Mouse (Mus musculus): ENCODE measurements around the gene Crip2. TPM values are rescaled to one million over a fixed set of nuclear protein-coding genes. Genes with fewer than 3 reads are reported as not detected.

Gene Crip2
- total RNA-seq, 1 experiment from 2014 or later, result 0.40 TPM

DNA sequence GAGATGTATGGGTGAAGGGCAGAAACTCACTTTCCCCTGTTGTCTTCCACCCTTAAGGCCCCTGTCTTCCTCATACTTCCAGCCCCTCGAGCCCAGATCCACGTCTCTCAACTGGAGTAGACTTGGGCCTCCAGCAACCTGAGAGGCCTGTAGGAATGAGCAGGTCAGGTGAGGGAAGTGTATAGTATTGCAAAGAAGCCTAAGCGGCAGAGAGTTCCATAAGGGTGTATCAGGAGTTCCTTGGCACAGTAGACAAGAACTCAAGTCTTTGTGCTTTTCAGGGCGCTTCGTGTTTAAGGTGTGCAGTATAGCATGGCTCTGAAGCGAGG, 14.7 kb downstream of the Crip2 start:
- ATAC-seq (replicated peaks in 1 of 2; ENCODE audit: insufficient read depth in 1 of 2, low FRiP score in 2 of 2, low TSS enrichment in 1 of 2, low read depth in 1 of 2, poor library complexity in 2 of 2, severe bottlenecking in 2 of 2), result no peak

DNA sequence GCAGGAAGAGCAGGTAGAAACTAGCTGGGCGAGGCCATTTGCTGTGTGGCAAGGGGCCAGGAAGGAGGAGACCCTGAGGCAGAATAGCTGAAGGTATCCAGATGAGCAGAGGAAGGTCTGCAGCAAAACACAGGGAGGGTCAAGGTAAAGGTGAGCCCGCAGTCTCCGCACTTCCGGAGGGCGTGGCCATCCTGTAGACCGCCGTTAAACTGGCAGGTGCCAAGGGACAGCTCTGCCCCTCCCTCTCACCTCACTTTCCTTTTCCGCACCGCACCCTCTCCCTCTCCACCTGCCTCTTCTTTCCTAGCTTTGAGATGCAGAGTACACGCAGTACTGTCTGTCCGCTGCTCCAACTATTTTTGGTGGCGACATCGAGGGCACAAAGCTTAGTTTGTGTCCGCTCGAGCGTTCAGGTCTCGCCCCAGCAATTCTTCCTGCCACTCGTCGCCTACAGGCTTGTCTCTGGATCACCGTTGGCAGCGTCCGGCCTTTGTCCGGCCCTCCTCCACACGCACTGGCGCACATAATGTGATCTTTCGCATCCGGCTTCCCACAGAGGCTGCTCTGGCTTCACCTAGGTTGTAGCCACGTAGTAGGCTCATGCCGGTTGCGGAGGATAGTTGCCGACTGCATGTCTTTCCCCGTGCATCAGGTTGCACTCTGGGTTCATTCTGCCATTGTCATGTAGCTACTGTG, 15.2 kb downstream of the Crip2 start:
- peak in 1 of 2 experiments; percentile 3; a peak in 1 of 4 replicates for ATAC-seq (replicated peaks in 1 of 2; ENCODE audit: insufficient read depth in 1 of 2, low FRiP score in 2 of 2, low TSS enrichment in 1 of 2, low read depth in 1 of 2, poor library complexity in 2 of 2, severe bottlenecking in 2 of 2)

DNA sequence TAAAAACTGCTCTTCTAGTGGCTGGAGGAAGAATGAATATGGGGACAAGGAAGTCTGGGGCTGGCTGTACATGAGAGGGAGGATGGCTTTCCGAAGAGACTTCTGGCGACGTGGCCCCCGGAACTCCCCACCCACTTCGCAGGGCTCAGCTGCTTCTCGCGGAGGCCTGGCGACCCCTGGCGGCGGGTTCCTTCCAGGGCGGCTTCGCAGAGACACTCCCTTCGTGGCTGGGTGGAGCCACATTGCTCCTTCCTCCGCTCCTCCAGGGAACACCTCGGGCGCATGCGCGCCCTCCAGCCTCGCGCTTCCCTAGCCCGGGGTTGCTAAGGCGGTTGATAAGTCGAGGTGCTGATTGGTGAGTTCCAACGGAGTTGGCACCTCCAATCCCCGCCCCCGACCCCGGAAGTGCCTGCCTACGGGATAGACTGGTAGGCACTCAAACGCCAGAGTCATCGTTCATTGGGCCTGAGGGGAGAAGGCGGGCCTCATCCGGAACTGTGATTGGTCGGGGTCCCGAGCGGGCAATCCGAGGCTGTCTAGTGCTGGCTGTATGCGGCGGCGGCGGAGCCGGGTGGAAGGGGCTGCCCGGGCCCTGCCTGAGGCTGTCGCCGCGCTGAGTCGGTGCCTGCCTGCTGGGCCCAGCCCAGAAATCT, 16.0 kb downstream of the Crip2 start, which contains the start of gene Tedc1:
TSS of gene Tedc1 (plus strand) at position 535 of the 653 bp plus-strand sequence.
- ATAC-seq (replicated peaks in 1 of 2; ENCODE audit: insufficient read depth in 1 of 2, low FRiP score in 2 of 2, low TSS enrichment in 1 of 2, low read depth in 1 of 2, poor library complexity in 2 of 2, severe bottlenecking in 2 of 2), result peak; percentile 88 to 91

DNA sequence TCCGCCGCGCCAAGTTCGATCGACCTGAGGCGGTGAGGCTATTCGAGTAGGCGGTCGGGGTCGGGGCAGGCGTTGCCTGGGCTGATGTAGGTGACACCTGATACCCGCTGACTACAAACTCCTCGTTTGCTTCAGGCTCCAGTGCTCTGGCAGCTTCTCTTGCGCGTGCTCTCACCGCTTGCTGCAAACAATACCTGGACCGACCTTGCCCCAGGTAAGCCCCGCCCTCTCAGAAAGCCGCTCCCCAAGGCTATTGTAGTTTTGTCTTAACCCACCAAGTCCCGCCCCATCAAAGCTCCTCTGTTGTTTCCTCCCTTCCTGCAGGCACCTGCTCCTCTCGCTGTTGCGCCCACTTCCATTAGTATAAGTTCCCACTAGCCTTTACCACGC, 16.5 kb downstream of the Crip2 start:
- ATAC-seq (replicated peaks in 1 of 2; ENCODE audit: insufficient read depth in 1 of 2, low FRiP score in 2 of 2, low TSS enrichment in 1 of 2, low read depth in 1 of 2, poor library complexity in 2 of 2, severe bottlenecking in 2 of 2), result no peak

DNA sequence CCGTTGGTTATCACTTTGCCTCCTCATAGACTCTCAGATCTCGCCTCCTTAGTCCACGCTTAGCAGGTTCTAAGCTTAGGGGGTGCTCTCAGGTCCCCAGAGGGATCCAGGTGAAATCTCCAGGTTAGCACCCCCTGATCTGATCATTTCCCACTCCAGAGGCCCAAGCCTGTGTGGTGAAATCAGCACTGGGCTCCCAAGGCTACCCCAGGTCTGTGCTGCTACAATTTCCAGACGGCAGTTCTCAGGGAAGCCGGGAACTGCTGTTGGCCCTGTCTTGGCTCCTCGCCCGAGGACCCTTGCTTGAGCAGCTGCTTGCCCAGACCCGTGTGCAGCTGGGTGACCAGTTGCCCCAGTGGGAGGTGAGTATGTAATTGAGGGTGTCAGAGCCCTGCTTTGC, 17.0 kb downstream of the Crip2 start:
- no peak for ATAC-seq (replicated peaks in 1 of 2; ENCODE audit: insufficient read depth in 1 of 2, low FRiP score in 2 of 2, low TSS enrichment in 1 of 2, low read depth in 1 of 2, poor library complexity in 2 of 2, severe bottlenecking in 2 of 2)

DNA sequence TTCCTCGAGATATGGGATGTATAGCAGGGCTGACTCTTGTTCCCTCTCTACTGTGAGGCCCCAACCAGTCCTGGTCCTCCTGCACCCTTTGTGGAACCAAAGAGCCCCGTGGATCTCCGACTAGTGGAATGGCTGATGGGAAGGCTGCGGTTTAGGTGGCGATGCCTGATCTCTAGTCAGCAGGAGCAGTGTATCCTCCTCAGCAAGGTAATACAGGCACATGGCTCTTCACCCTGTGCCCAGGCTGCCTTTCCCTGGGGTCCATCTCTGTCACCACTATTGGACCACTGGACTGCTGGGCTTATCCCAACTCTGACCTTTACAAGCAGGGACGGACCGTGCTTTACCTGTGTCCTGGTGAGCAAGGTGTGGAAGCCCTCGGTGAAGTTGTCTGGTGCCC, 17.5 kb downstream of the Crip2 start:
- ATAC-seq (replicated peaks in 1 of 2; ENCODE audit: insufficient read depth in 1 of 2, low FRiP score in 2 of 2, low TSS enrichment in 1 of 2, low read depth in 1 of 2, poor library complexity in 2 of 2, severe bottlenecking in 2 of 2), result no peak

DNA sequence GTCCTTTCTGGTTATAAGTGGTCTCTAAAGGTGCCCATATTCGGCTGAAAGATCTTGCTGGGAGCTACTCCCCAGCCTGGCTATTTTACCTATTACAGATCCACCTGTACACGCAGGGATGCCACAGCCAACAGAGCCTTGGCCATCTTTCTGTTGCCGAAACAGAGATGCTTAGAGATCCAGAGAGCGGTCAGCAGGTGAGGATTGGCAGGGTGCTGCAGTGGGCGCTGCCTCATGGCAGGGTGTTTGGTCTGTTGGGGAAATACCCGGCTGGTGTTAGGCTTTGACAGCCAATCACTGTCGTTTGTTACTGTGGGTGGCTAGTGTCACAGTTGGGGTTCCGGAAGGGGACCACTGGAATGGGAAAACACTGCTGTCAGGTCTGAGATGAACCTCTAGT, 17.9 kb downstream of the Crip2 start:
- no peak for ATAC-seq (replicated peaks in 1 of 2; ENCODE audit: insufficient read depth in 1 of 2, low FRiP score in 2 of 2, low TSS enrichment in 1 of 2, low read depth in 1 of 2, poor library complexity in 2 of 2, severe bottlenecking in 2 of 2)

DNA sequence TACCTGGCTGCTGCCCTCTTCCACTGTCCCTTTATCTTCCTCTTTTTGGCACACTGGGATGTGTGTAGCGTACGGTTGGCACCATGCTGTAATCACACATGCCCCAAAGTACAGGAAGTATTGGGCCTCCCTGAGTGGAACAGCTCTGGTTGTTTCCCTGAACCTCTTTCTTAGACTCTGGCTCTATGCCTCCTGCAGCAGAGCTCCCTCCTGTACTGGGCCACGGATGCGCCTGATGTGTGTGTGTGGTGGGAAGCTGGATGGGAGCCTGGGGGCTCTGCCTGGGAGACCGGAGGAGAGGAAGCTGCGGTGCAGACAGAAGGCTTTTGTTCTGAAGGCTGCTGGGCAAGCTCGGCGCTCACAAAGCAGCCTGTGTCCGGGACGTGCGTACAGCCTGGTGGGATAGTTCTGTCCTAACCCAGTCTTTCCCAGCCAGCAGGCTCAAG, 23.5 kb downstream of the Crip2 start:
- peak; percentile 9 to 35; a peak in 2 of 4 replicates for ATAC-seq (replicated peaks in 1 of 2; ENCODE audit: insufficient read depth in 1 of 2, low FRiP score in 2 of 2, low TSS enrichment in 1 of 2, low read depth in 1 of 2, poor library complexity in 2 of 2, severe bottlenecking in 2 of 2)

DNA sequence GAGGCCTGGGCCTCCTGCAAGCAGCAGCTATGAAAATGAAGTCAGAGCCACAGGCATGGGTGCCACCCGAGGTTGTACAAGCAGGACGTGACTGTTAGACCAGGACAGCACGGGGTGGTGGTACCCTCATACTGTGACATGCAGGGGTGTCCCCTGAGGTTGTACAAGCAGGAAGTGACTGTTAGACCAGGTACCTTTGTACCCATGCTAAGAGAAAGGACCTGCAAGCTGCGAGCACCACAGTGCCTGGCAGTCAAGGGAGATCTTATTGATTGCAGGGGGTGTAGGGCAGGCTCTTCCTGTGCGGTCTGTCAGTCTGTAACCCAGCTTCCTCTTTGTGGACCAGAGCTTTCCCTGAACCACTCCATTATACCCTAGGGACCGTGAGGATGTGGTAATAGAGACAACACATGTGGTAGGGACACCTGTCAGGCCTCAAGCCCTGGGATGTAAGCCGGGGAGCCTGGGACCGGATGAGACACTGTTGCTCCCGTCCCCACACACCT, 28.0 kb downstream of the Crip2 start:
- ATAC-seq (replicated peaks in 1 of 2; ENCODE audit: insufficient read depth in 1 of 2, low FRiP score in 2 of 2, low TSS enrichment in 1 of 2, low read depth in 1 of 2, poor library complexity in 2 of 2, severe bottlenecking in 2 of 2), result peak; percentile 93 to 97

DNA sequence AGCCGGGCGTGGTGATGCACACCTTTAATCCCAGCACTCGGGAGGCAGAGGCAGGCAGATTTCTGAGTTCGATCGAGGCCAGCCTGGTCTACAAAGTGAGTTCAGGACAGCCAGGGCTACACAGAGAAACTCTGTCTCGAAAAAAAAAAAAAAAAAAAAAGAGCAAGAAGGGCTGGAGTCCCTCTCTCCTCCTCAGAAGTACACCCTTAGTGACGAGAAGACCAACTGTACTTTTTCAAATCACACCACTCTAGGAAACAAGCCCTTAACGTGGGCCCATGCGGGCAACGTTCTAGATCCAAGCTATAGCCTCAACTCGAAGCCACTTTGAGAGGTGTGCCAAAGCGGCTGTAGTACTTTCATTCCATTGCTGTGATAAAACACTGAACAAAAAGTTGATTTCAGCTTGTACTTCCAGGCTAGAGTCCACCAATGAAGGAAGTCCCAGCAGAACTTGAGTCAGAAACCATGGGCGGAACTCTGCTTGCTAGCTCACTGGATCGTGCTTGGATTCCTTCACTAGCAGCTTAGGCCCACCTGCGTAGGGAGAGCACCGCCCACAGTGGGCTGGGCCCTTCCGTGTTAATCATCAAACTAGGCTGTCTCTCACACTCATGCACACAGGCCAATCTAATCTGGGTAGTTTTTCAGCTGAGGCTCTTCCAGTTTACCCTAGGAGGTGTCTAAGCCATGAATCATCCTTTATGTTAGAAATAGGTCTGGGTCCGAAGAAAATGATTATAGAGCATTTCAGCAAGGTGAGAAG, 37.1 kb downstream of the Crip2 start:
- ATAC-seq (replicated peaks in 1 of 2; ENCODE audit: insufficient read depth in 1 of 2, low FRiP score in 2 of 2, low TSS enrichment in 1 of 2, low read depth in 1 of 2, poor library complexity in 2 of 2, severe bottlenecking in 2 of 2), result no peak

DNA sequence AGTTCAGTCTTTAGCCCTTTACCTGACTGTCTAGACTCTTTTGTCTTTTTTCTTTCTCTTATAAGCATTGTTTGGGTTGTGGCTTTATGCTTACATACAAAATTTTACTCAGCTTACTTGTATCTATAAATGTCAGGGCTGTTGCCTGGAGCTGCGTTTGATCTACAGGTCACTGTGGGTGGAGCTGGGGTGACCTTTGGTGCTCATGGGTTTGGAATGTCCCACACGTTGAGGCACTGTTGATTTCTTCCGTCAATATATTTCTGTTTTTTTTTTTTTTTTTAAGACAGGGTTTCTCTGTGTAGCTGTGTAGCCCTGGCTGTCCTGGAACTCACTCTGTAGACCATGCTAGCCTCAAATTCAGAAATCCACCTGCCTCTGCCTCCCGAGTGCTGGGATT, 41.0 kb downstream of the Crip2 start:
- ATAC-seq (replicated peaks in 1 of 2; ENCODE audit: insufficient read depth in 1 of 2, low FRiP score in 2 of 2, low TSS enrichment in 1 of 2, low read depth in 1 of 2, poor library complexity in 2 of 2, severe bottlenecking in 2 of 2), result no peak

DNA sequence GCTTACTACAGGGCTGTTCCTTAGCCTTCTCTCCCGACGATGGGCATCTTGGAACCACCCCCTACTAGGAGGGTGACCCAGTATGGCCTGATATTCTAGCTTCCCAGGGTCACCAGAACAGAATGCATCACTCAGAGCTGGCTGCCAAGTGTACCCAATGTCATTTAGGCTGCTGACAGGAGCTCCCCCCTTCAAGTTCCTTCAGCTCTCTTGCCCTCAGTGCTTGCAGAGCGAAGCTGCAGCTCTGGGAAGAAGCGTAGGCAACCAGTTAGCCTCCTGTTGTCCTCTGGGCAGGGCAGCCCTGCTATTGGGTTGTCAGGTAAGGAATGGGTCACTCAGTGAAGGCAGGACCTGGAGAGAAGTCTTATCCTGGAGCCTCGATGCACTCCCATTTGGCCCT, 44.9 kb downstream of the Crip2 start:
- no peak for ATAC-seq (replicated peaks in 1 of 2; ENCODE audit: insufficient read depth in 1 of 2, low FRiP score in 2 of 2, low TSS enrichment in 1 of 2, low read depth in 1 of 2, poor library complexity in 2 of 2, severe bottlenecking in 2 of 2)

DNA sequence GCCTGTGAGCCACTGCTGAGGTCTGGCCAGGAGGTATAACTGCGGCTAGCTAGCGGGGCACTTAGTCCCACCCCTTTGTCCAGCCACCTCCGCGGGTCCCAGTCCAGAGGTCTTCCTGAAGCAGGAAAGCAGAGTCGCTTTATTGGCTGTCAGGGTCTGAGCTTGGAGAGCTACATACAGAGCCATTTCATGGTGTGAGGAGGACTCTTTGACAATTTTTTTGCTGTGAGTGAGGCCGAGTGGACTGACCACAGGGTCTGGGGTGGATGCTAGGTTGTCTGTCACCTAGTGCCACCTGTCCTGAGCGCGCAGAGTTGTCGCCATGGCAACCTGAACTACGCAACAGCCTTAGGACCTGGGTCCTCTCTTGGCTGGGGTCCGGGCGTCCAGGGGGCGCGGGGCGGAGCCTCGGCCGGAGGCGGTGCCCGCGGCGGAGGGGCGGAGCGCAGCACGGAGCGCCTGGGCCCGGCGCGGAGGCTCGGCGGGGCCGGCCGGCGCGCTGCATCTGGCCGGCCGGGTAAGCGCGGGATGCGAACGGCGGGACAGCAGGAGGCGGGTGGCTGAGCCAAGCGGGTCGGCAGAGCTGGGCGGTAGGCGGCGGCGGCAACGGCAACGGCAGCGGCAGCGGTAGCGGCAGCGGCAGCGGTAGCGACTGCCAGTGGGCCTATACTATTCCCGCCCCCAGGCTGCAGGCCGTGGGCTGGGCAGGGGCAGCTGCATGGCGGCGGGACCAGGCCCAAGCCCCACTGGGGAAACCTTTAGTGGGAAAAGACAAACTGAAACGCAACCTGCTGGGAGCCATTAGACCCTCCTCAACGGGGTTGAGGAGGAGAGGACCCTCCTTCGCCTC, 45.6 kb downstream of the Crip2 start, which contains the start of gene Tmem121:
TSS of gene Tmem121 (plus strand) at position 489 of the 850 bp plus-strand sequence.
- no peak for ATAC-seq (replicated peaks in 1 of 2; ENCODE audit: insufficient read depth in 1 of 2, low FRiP score in 2 of 2, low TSS enrichment in 1 of 2, low read depth in 1 of 2, poor library complexity in 2 of 2, severe bottlenecking in 2 of 2)

DNA sequence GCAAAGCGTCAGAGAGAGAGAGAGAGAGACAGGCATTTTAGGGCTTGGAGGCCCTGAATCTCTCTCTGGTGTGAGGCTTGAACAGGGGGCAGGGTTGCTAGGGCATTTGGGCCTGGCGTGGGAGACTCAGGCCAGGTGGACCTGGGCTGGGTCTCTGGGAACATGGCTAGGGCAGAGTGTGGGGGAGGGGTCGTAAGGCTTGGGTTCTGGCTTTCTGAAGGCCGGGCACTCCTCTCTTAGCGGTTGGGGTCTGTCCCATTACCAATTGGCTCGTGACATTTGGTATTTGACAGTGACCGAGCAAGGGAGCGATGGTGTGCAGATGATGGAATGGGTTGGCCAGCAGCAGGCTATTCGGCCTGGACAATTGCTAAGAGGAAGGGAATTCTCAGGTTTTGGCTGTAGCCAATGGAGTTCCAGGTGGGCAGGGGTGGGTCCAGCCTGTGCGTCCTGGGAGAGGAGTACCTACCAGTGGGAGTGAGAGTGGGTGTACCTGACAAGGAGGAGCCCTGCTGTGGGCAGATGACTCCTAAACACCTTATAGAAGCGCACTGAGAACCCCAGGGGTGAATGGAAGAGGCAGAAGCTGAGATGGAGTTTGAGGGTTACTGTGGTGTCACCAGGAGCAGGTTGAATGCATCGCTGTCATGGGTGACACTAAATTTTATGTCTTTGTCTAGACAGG, 46.4 kb downstream of the Crip2 start:
- ATAC-seq (replicated peaks in 1 of 2; ENCODE audit: insufficient read depth in 1 of 2, low FRiP score in 2 of 2, low TSS enrichment in 1 of 2, low read depth in 1 of 2, poor library complexity in 2 of 2, severe bottlenecking in 2 of 2), result no peak

DNA sequence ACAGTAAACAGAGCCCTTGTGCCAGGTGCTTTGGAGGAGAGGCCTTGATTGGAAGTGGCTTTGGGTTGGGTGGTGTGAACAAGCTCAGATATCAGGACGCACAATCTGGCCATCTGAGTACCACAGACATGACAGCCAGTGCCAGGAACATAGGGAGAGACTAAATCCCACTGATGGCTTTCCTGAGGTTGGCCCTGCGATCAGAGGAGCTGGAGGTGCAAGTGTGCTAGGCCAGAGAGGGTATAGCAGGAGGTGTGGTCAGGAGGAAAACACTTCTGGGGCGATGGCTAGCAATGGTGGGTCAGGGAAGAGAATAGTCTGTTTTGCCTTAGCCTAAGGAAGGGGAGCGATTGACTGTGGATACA, 47.0 kb downstream of the Crip2 start:
- ATAC-seq (replicated peaks in 1 of 2; ENCODE audit: insufficient read depth in 1 of 2, low FRiP score in 2 of 2, low TSS enrichment in 1 of 2, low read depth in 1 of 2, poor library complexity in 2 of 2, severe bottlenecking in 2 of 2), result no peak

DNA sequence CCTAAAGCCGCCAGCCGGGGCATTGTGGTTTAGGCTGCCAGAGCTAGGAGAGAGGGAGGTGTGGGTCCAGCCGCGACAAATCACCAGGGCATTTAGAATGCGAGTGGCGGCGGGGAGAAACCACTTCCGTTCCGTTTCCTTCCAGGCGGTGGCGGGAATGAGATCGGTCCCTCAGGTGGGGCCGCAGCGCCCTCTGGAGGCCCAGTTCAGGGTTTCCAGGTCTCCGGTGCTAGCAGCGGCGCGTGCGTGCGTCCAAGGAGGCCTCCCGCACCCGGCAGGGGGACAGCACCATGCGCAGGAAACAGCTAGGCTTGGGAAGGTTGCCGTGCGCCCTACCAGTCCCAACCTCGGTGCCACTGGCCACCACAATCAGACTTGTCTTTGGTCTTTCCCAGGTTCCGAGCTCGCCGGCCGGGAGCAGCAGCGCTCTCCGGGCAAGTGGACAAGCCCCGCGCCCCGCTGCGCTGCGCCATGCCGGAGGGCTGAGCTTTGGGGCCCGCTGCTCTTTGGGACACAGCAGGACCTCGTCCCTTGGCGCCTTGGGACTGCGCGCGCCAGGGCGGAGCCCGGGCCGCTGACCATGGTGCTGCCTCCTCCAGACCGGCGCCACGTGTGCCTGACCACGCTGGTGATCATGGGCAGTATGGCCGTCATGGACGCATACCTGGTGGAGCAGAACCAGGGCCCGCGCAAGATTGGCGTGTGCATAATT, 47.7 kb downstream of the Crip2 start:
- peak; percentile 79 to 84 for ATAC-seq (replicated peaks in 1 of 2; ENCODE audit: insufficient read depth in 1 of 2, low FRiP score in 2 of 2, low TSS enrichment in 1 of 2, low read depth in 1 of 2, poor library complexity in 2 of 2, severe bottlenecking in 2 of 2)
